Mouse (Mus musculus): ENCODE data around the gene Dgkg. TPM values are rescaled to one million over a fixed set of nuclear protein-coding genes. Genes with fewer than 3 reads are reported as not detected.

The Dgkg gene
- 5.5 and 5.9 TPM in 2 replicates for polyA plus RNA-seq (2015; fragmentation: Nextera tagmentation; extraction: Ambion mirVana)

- 1% methylated on average over 63 of the region's 63 CpGs for WGBS
- Histone ChIP-seq H3K9ac (ENCODE audit: low read depth, low read length) (peak within 1 kb of the TSS; percentile 54), H3K9me3 (ENCODE audit: control insufficient read depth, low read length) (no peaks in the 10 kb centered on the region)
These were observed at the start of gene Dgkg for GRCm38 (mm10) chr16:22656533-22657444. Dgkg (minus strand) TSS chr16:22657221.

GRCm38 (mm10) chr16:22704946-22705345, 47.9 kb upstream of the Dgkg start:
- no peaks in the 10 kb centered on the region for H3K36me3 ChIP-seq (ENCODE audit: control insufficient read depth, insufficient read depth, low read length)
- no peaks in the 10 kb centered on the region for H3K9me3 ChIP-seq (ENCODE audit: control insufficient read depth, low read length)
- no peaks in the 10 kb centered on the region for H3K27me3 ChIP-seq (replicated peaks; ENCODE audit: control insufficient read depth, insufficient read depth, low read length)
- H3K27ac ChIP-seq (ENCODE audit: low read length) = no peak overlapping the region
- ATAC-seq = no peak
- no peak overlapping the region for H3K4me2 ChIP-seq (ENCODE audit: low read depth, low read length)
- no peaks in the 10 kb centered on the region for H3K4me1 ChIP-seq (ENCODE audit: control insufficient read depth, insufficient read depth, low read length)
- no peak overlapping the region for H3K4me3 ChIP-seq (ENCODE audit: low read length)
- WGBS = 59% methylated on average over 6 of the region's 6 CpGs
- H3K9ac ChIP-seq (ENCODE audit: low read depth, low read length) = no peak overlapping the region

More at GRCm38 (mm10) chr16:22656533-22657444, at the start of gene Dgkg:
- H3K27ac ChIP-seq (ENCODE audit: low read length) = no peak within 1 kb of the TSS
- peak; percentile 58 for ATAC-seq
- no peaks in the 10 kb centered on the region for H3K36me3 ChIP-seq (ENCODE audit: control insufficient read depth, insufficient read depth, low read length)
- H3K4me1 ChIP-seq (ENCODE audit: control insufficient read depth, insufficient read depth, low read length) = peaks cover 11% of the 10 kb centered on the region
- H3K4me2 ChIP-seq (ENCODE audit: low read depth, low read length) = peak within 1 kb of the TSS; percentile 87
- H3K27me3 ChIP-seq (replicated peaks; ENCODE audit: control insufficient read depth, insufficient read depth, low read length) = peaks cover 27% of the 10 kb centered on the region
- H3K4me3 ChIP-seq (ENCODE audit: low read length) = peak within 1 kb of the TSS; percentile 57

GRCm38 (mm10) chr16:22704136-22704535, 47.1 kb upstream of the Dgkg start:
- no peaks in the 10 kb centered on the region for H3K27me3 ChIP-seq (replicated peaks; ENCODE audit: control insufficient read depth, insufficient read depth, low read length)
- H3K9me3 ChIP-seq (ENCODE audit: control insufficient read depth, low read length) = no peaks in the 10 kb centered on the region
- no peak overlapping the region for H3K27ac ChIP-seq (ENCODE audit: low read length)
- no peak overlapping the region for H3K4me3 ChIP-seq (ENCODE audit: low read length)
- WGBS = 81% methylated on average over 5 of the region's 5 CpGs
- no peak overlapping the region for H3K9ac ChIP-seq (ENCODE audit: low read depth, low read length)
- ATAC-seq = no peak
- H3K4me2 ChIP-seq (ENCODE audit: low read depth, low read length) = no peak overlapping the region
- no peaks in the 10 kb centered on the region for H3K36me3 ChIP-seq (ENCODE audit: control insufficient read depth, insufficient read depth, low read length)
- no peaks in the 10 kb centered on the region for H3K4me1 ChIP-seq (ENCODE audit: control insufficient read depth, insufficient read depth, low read length)

- Histone ChIP-seq H3K9ac (ENCODE audit: low read depth, low read length) (no peak overlapping the region), H3K27ac (ENCODE audit: low read length) (no peak overlapping the region), H3K27me3 (replicated peaks; ENCODE audit: control insufficient read depth, insufficient read depth, low read length) (no peaks in the 10 kb centered on the region), H3K4me2 (ENCODE audit: low read depth, low read length) (no peak overlapping the region), H3K4me1 (ENCODE audit: control insufficient read depth, insufficient read depth, low read length) (no peaks in the 10 kb centered on the region), H3K36me3 (ENCODE audit: control insufficient read depth, insufficient read depth, low read length) (no peaks in the 10 kb centered on the region), H3K9me3 (ENCODE audit: control insufficient read depth, low read length) (no peaks in the 10 kb centered on the region), H3K4me3 (ENCODE audit: low read length) (no peak overlapping the region)
- WGBS = 74% methylated on average over 13 of the region's 13 CpGs
- ATAC-seq = no peak
These were observed 42.1 kb upstream of the Dgkg start for GRCm38 (mm10) chr16:22698846-22699760.

- H3K27ac ChIP-seq (ENCODE audit: low read length) = no peak overlapping the region
- H3K4me1 ChIP-seq (ENCODE audit: control insufficient read depth, insufficient read depth, low read length) = no peaks in the 10 kb centered on the region
- H3K9me3 ChIP-seq (ENCODE audit: control insufficient read depth, low read length) = no peaks in the 10 kb centered on the region
- 49% methylated on average over 8 of the region's 8 CpGs for whole genome bisulfite sequencing
- H3K36me3 ChIP-seq (ENCODE audit: control insufficient read depth, insufficient read depth, low read length) = no peaks in the 10 kb centered on the region
- no peak overlapping the region for H3K4me3 ChIP-seq (ENCODE audit: low read length)
- H3K4me2 ChIP-seq (ENCODE audit: low read depth, low read length) = no peak overlapping the region
- ATAC-seq = no peak
- no peak overlapping the region for H3K9ac ChIP-seq (ENCODE audit: low read depth, low read length)
- no peaks in the 10 kb centered on the region for H3K27me3 ChIP-seq (replicated peaks; ENCODE audit: control insufficient read depth, insufficient read depth, low read length)
These were observed 41.1 kb upstream of the Dgkg start for GRCm38 (mm10) chr16:22698101-22698500.

GRCm38 (mm10) chr16:22689622-22690021, 32.6 kb upstream of the Dgkg start:
- WGBS = 88% methylated on average over 2 of the region's 2 CpGs
- no peaks in the 10 kb centered on the region for H3K4me1 ChIP-seq (ENCODE audit: control insufficient read depth, insufficient read depth, low read length)

GRCm38 (mm10) chr16:22687711-22688230, 30.8 kb upstream of the Dgkg start:
- 75% methylated on average over 8 of the region's 8 CpGs for WGBS
- ATAC-seq = no peak

More at GRCm38 (mm10) chr16:22689622-22690021, 32.6 kb upstream of the Dgkg start:
- H3K27me3 ChIP-seq (replicated peaks; ENCODE audit: control insufficient read depth, insufficient read depth, low read length) = no peaks in the 10 kb centered on the region
- ATAC-seq = no peak
- no peaks in the 10 kb centered on the region for H3K9me3 ChIP-seq (ENCODE audit: control insufficient read depth, low read length)
- no peak overlapping the region for H3K27ac ChIP-seq (ENCODE audit: low read length)
- H3K4me3 ChIP-seq (ENCODE audit: low read length) = no peak overlapping the region
- H3K9ac ChIP-seq (ENCODE audit: low read depth, low read length) = no peak overlapping the region
- no peak overlapping the region for H3K4me2 ChIP-seq (ENCODE audit: low read depth, low read length)
- no peaks in the 10 kb centered on the region for H3K36me3 ChIP-seq (ENCODE audit: control insufficient read depth, insufficient read depth, low read length)

GRCm38 (mm10) chr16:22683605-22684004, 26.6 kb upstream of the Dgkg start:
- H3K9me3 ChIP-seq (ENCODE audit: control insufficient read depth, low read length) = no peaks in the 10 kb centered on the region
- no peaks in the 10 kb centered on the region for H3K4me1 ChIP-seq (ENCODE audit: control insufficient read depth, insufficient read depth, low read length)
- no peak overlapping the region for H3K27ac ChIP-seq (ENCODE audit: low read length)
- H3K9ac ChIP-seq (ENCODE audit: low read depth, low read length) = no peak overlapping the region
- WGBS = 80% methylated on average over 3 of the region's 3 CpGs
- ATAC-seq = no peak
- no peak overlapping the region for H3K4me2 ChIP-seq (ENCODE audit: low read depth, low read length)
- no peaks in the 10 kb centered on the region for H3K27me3 ChIP-seq (replicated peaks; ENCODE audit: control insufficient read depth, insufficient read depth, low read length)
- no peak overlapping the region for H3K4me3 ChIP-seq (ENCODE audit: low read length)
- H3K36me3 ChIP-seq (ENCODE audit: control insufficient read depth, insufficient read depth, low read length) = no peaks in the 10 kb centered on the region

More at GRCm38 (mm10) chr16:22687711-22688230, 30.8 kb upstream of the Dgkg start:
- H3K4me2 ChIP-seq (ENCODE audit: low read depth, low read length) = no peak overlapping the region
- H3K4me3 ChIP-seq (ENCODE audit: low read length) = no peak overlapping the region
- no peaks in the 10 kb centered on the region for H3K9me3 ChIP-seq (ENCODE audit: control insufficient read depth, low read length)
- H3K27ac ChIP-seq (ENCODE audit: low read length) = no peak overlapping the region
- H3K36me3 ChIP-seq (ENCODE audit: control insufficient read depth, insufficient read depth, low read length) = no peaks in the 10 kb centered on the region
- no peaks in the 10 kb centered on the region for H3K4me1 ChIP-seq (ENCODE audit: control insufficient read depth, insufficient read depth, low read length)
- H3K27me3 ChIP-seq (replicated peaks; ENCODE audit: control insufficient read depth, insufficient read depth, low read length) = no peaks in the 10 kb centered on the region
- H3K9ac ChIP-seq (ENCODE audit: low read depth, low read length) = no peak overlapping the region

- Histone ChIP-seq H3K4me3 (ENCODE audit: low read length) (no peak overlapping the region), H3K36me3 (ENCODE audit: control insufficient read depth, insufficient read depth, low read length) (no peaks in the 10 kb centered on the region), H3K4me2 (ENCODE audit: low read depth, low read length) (no peak overlapping the region), H3K9ac (ENCODE audit: low read depth, low read length) (no peak overlapping the region), H3K9me3 (ENCODE audit: control insufficient read depth, low read length) (no peaks in the 10 kb centered on the region), H3K4me1 (ENCODE audit: control insufficient read depth, insufficient read depth, low read length) (no peaks in the 10 kb centered on the region), H3K27me3 (replicated peaks; ENCODE audit: control insufficient read depth, insufficient read depth, low read length) (no peaks in the 10 kb centered on the region), H3K27ac (ENCODE audit: low read length) (no peak overlapping the region)
- ATAC-seq = no peak
These were observed 25.7 kb upstream of the Dgkg start for GRCm38 (mm10) chr16:22682727-22683126.

Data from intestine, embryonic 16.5 days (tissue).